Mouse (Mus musculus): ENCODE measurements around the gene Hmces. TPM values are rescaled to one million over a fixed set of nuclear protein-coding genes. Genes with fewer than 3 reads are reported as not detected.

Hmces gene
- polyA plus RNA-seq, 1 experiment from 2014 or later, result 49.8 TPM

GRCm38 (mm10) chr6:87879628-87880027, 34.1 kb upstream of the Hmces start:
- H3K4me1 ChIP-seq, result no peaks in the 10 kb centered on the region
- H3K36me3 ChIP-seq, result no peaks in the 10 kb centered on the region
- H3K27me3 ChIP-seq, result no peaks in the 10 kb centered on the region
- H3K9me3 ChIP-seq, result no peaks in the 10 kb centered on the region
- no peak overlapping the region for H3K27ac ChIP-seq
- ATAC-seq (ENCODE audit: insufficient number of reproducible peaks, low FRiP score, low TSS enrichment, low read depth), result no peak
- H3K4me3 ChIP-seq, result no peak overlapping the region
- no peak overlapping the region for H3K9ac ChIP-seq
- H3K4me2 ChIP-seq, result no peak overlapping the region
- 70% methylated on average over 3 of the region's 3 CpGs for WGBS

GRCm38 (mm10) chr6:87882221-87882620, 31.5 kb upstream of the Hmces start:
- H3K27me3 ChIP-seq, result no peaks in the 10 kb centered on the region
- no peak overlapping the region for H3K27ac ChIP-seq
- 81% methylated on average over 3 of the region's 3 CpGs for WGBS
- H3K4me3 ChIP-seq, result no peak overlapping the region
- no peak overlapping the region for H3K4me2 ChIP-seq
- H3K9me3 ChIP-seq, result no peaks in the 10 kb centered on the region
- H3K4me1 ChIP-seq, result no peaks in the 10 kb centered on the region
- ATAC-seq (ENCODE audit: insufficient number of reproducible peaks, low FRiP score, low TSS enrichment, low read depth), result no peak
- H3K36me3 ChIP-seq, result no peaks in the 10 kb centered on the region
- H3K9ac ChIP-seq, result no peak overlapping the region

- no peaks in the 10 kb centered on the region for H3K36me3 ChIP-seq
- no peaks in the 10 kb centered on the region for H3K27me3 ChIP-seq
- no peaks in the 10 kb centered on the region for H3K9me3 ChIP-seq
- H3K4me2 ChIP-seq, result no peak overlapping the region
- no peak overlapping the region for H3K9ac ChIP-seq
- H3K4me3 ChIP-seq, result no peak overlapping the region
- H3K27ac ChIP-seq, result no peak overlapping the region
- no peak for ATAC-seq (ENCODE audit: insufficient number of reproducible peaks, low FRiP score, low TSS enrichment, low read depth)
- no peaks in the 10 kb centered on the region for H3K4me1 ChIP-seq
- 69% methylated on average over 4 of the region's 4 CpGs for WGBS
Measured at GRCm38 (mm10) chr6:87882816-87883215, 30.9 kb upstream of the Hmces start.

- 95% methylated on average over 1 of the region's 1 CpGs for WGBS
- no peak overlapping the region for H3K4me2 ChIP-seq
- no peak for ATAC-seq (ENCODE audit: insufficient number of reproducible peaks, low FRiP score, low TSS enrichment, low read depth)
- no peak overlapping the region for H3K4me3 ChIP-seq
- H3K27me3 ChIP-seq, result no peaks in the 10 kb centered on the region
- H3K9me3 ChIP-seq, result no peaks in the 10 kb centered on the region
- no peak overlapping the region for H3K9ac ChIP-seq
- no peak overlapping the region for H3K27ac ChIP-seq
- H3K4me1 ChIP-seq, result peaks cover 8% of the 10 kb centered on the region
- peaks cover 27% of the 10 kb centered on the region for H3K36me3 ChIP-seq
Measured at GRCm38 (mm10) chr6:87886721-87887120, 27.0 kb upstream of the Hmces start.

GRCm38 (mm10) chr6:87887594-87888233, 26.0 kb upstream of the Hmces start, which contains the start of gene Copg1:
Gene Copg1 (plus strand): TSS chr6:87887814.
- peak within 1 kb of the TSS; percentile 91 for H3K27ac ChIP-seq
- peak within 1 kb of the TSS; percentile 81 for H3K4me3 ChIP-seq
- H3K9ac ChIP-seq, result peak within 1 kb of the TSS; percentile 86
- no peaks in the 10 kb centered on the region for H3K9me3 ChIP-seq
- 0% methylated on average over 31 of the region's 31 CpGs for WGBS
- H3K36me3 ChIP-seq, result peaks cover 37% of the 10 kb centered on the region
- ATAC-seq (ENCODE audit: insufficient number of reproducible peaks, low FRiP score, low TSS enrichment, low read depth), result peak; percentile 93
- H3K4me2 ChIP-seq, result peak within 1 kb of the TSS; percentile 57
- H3K4me1 ChIP-seq, result peaks cover 8% of the 10 kb centered on the region
- H3K27me3 ChIP-seq, result no peaks in the 10 kb centered on the region

- Histone ChIP-seq H3K9ac (no peak overlapping the region), H3K27ac (no peak overlapping the region), H3K36me3 (peaks cover 97% of the 10 kb centered on the region), H3K4me1 (peaks cover 2% of the 10 kb centered on the region), H3K4me3 (no peak overlapping the region), H3K9me3 (no peaks in the 10 kb centered on the region), H3K27me3 (no peaks in the 10 kb centered on the region), H3K4me2 (no peak overlapping the region)
- WGBS, result 98% methylated on average over 7 of the region's 7 CpGs
- no peak for ATAC-seq (ENCODE audit: insufficient number of reproducible peaks, low FRiP score, low TSS enrichment, low read depth)
Measured at GRCm38 (mm10) chr6:87893931-87894330, 19.8 kb upstream of the Hmces start.

GRCm38 (mm10) chr6:87898028-87898427, 15.7 kb upstream of the Hmces start:
- H3K9ac ChIP-seq, result no peak overlapping the region
- H3K27ac ChIP-seq, result no peak overlapping the region
- H3K4me1 ChIP-seq, result no peaks in the 10 kb centered on the region
- no peaks in the 10 kb centered on the region for H3K27me3 ChIP-seq
- no peak overlapping the region for H3K4me2 ChIP-seq
- H3K9me3 ChIP-seq, result no peaks in the 10 kb centered on the region
- no peak for ATAC-seq (ENCODE audit: insufficient number of reproducible peaks, low FRiP score, low TSS enrichment, low read depth)
- WGBS, result 86% methylated on average over 10 of the region's 10 CpGs
- H3K36me3 ChIP-seq, result peaks cover 97% of the 10 kb centered on the region
- H3K4me3 ChIP-seq, result no peak overlapping the region

- H3K9me3 ChIP-seq, result no peaks in the 10 kb centered on the region
- WGBS, result 64% methylated on average over 5 of the region's 5 CpGs
- no peak overlapping the region for H3K4me3 ChIP-seq
- no peak overlapping the region for H3K27ac ChIP-seq
- no peaks in the 10 kb centered on the region for H3K27me3 ChIP-seq
- no peak overlapping the region for H3K4me2 ChIP-seq
- H3K36me3 ChIP-seq, result peaks cover 98% of the 10 kb centered on the region
- H3K9ac ChIP-seq, result no peak overlapping the region
- no peaks in the 10 kb centered on the region for H3K4me1 ChIP-seq
- no peak for ATAC-seq (ENCODE audit: insufficient number of reproducible peaks, low FRiP score, low TSS enrichment, low read depth)
Measured at GRCm38 (mm10) chr6:87906632-87907031, 7.1 kb upstream of the Hmces start.

- peaks cover 90% of the 10 kb centered on the region for H3K36me3 ChIP-seq
- H3K4me2 ChIP-seq, result no peak overlapping the region
- H3K4me1 ChIP-seq, result peaks cover 3% of the 10 kb centered on the region; the same call in 1 of the 2 replicates
- H3K9ac ChIP-seq, result no peak overlapping the region
- ATAC-seq (ENCODE audit: insufficient number of reproducible peaks, low FRiP score, low TSS enrichment, low read depth), result no peak
- H3K9me3 ChIP-seq, result no peaks in the 10 kb centered on the region
- H3K27me3 ChIP-seq, result no peaks in the 10 kb centered on the region
- WGBS, result 88% methylated on average over 6 of the region's 6 CpGs
- no peak overlapping the region for H3K4me3 ChIP-seq
- no peak overlapping the region for H3K27ac ChIP-seq
Measured at GRCm38 (mm10) chr6:87909181-87909580, 4.6 kb upstream of the Hmces start.

GRCm38 (mm10) chr6:87911559-87911958, 2.2 kb upstream of the Hmces start:
- Histone ChIP-seq H3K27ac (no peak overlapping the region), H3K4me1 (peaks cover 13% of the 10 kb centered on the region), H3K9me3 (no peaks in the 10 kb centered on the region), H3K9ac (no peak overlapping the region), H3K36me3 (peaks cover 72% of the 10 kb centered on the region), H3K27me3 (no peaks in the 10 kb centered on the region), H3K4me2 (no peak overlapping the region), H3K4me3 (no peak overlapping the region)
- 84% methylated on average over 6 of the region's 6 CpGs for WGBS
- ATAC-seq (ENCODE audit: insufficient number of reproducible peaks, low FRiP score, low TSS enrichment, low read depth), result no peak

- peak; percentile 41; the same call in 1 of the 2 replicates for ATAC-seq (ENCODE audit: insufficient number of reproducible peaks, low FRiP score, low TSS enrichment, low read depth)
- Histone ChIP-seq H3K4me3 (peak overlapping the region; percentile 65), H3K4me2 (peak overlapping the region; percentile 68), H3K27ac (peak overlapping the region; percentile 90), H3K4me1 (peaks cover 13% of the 10 kb centered on the region), H3K36me3 (peaks cover 69% of the 10 kb centered on the region), H3K9me3 (no peaks in the 10 kb centered on the region), H3K9ac (peak overlapping the region; percentile 59), H3K27me3 (no peaks in the 10 kb centered on the region)
- WGBS, result 3% methylated on average over 35 of the region's 35 CpGs
Measured at GRCm38 (mm10) chr6:87914326-87915102, 779 bp downstream of the Hmces start.

- Histone ChIP-seq H3K4me3 (no peak overlapping the region), H3K27me3 (no peaks in the 10 kb centered on the region), H3K4me1 (peaks cover 13% of the 10 kb centered on the region), H3K9ac (no peak overlapping the region), H3K27ac (no peak overlapping the region), H3K9me3 (no peaks in the 10 kb centered on the region), H3K36me3 (peaks cover 64% of the 10 kb centered on the region), H3K4me2 (no peak overlapping the region)
- no peak for ATAC-seq (ENCODE audit: insufficient number of reproducible peaks, low FRiP score, low TSS enrichment, low read depth)
- 73% methylated on average over 5 of the region's 5 CpGs for WGBS
Measured at GRCm38 (mm10) chr6:87915939-87916338, 2.2 kb downstream of the Hmces start.
